Mouse (Mus musculus) right cerebral cortex, postnatal 4 days (tissue): ENCODE results near the gene Hpse2.

Experiments used
- DNase-seq: peaks from one replicate; pipeline ENCODE4 v3.0.0-alpha.2; 2022

Hpse2 gene

GRCm38 (mm10) chr19:42769648-42770047, 618.5 kb downstream of the Hpse2 start:
- DNase-seq = no peak

GRCm38 (mm10) chr19:42767361-42767760, 620.8 kb downstream of the Hpse2 start:
- no peak for DNase-seq

GRCm38 (mm10) chr19:42764398-42764797, 623.8 kb downstream of the Hpse2 start:
- DNase-seq = no peak

GRCm38 (mm10) chr19:42756671-42757070, 631.5 kb downstream of the Hpse2 start:
- no peak for DNase-seq

DNA sequence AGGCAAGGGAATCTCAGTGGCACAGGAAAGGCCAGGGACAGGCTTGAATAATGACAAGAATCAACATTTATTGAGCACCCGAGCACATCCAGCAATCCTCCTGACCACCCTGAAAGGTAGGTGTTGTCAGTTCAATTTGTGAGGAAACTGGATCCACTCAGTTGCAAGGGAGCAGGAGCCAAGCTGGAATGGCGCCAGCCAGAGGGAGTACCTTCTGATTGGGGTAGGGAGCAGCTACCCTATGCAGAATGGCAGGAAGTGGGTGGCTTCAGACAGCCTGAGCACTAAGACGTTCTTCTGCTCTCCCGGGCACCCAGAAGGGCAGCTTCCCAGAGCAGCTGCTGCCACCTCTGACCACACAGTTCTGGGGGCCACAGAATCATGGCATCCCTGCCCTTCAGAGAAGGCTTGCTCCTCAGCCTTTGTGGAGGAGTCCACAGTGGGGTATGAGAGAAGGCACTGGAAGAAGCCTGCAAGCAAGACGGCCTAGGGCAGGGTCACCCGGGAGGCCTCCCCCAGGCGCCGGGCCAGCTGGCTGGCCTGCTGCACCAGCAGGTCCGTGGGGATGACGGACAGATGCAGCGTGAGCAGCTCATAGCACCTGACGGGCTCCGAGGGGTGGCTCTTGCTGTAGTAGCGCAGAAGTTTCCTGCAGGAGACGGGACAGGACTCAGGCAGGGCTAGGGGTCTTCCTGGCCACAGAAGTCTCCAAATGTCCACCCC, 632.8 kb downstream of the Hpse2 start:
- DNase-seq = peak; percentile 51

- no peak for DNase-seq
These were observed 634.8 kb downstream of the Hpse2 start for GRCm38 (mm10) chr19:42753141-42753917.

DNA sequence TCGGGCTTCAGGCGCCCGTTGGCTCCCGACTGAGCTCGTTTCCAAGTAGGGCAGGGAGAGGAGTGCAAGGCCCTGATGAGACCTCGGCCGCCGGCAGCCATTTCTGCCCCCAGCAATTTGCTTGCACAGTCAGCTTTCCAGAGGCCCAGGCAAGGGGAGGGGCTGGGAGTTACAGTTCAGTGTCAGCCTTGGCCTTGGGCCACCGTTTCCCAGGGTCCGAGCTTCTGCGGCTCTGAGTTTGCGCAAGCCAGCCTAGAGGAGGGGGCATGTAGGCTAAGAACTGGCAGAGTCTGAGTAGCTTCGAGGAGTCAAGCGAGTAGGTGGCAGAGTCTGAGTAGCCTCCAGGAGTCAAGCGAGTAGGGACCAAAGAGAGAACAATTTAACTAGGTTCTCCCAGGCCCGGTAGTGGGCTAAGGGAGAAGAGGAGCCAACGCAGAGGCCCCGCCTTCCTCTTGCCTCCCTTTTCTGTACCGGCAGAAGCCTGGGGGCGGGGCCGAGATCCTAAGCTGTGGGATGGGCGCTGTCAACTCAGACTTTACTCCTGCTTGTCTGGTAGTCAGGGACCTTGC, 635.7 kb downstream of the Hpse2 start, which contains the start of gene Pyroxd2:
Gene Pyroxd2, minus strand, starts transcription at position 413 of the 569 bp plus-strand sequence.
- peak; percentile 71 for DNase-seq

- no peak for DNase-seq
These were observed 638.0 kb downstream of the Hpse2 start for GRCm38 (mm10) chr19:42750196-42750595.

- no peak for DNase-seq
These were observed 641.5 kb downstream of the Hpse2 start for GRCm38 (mm10) chr19:42746702-42747101.

DNA sequence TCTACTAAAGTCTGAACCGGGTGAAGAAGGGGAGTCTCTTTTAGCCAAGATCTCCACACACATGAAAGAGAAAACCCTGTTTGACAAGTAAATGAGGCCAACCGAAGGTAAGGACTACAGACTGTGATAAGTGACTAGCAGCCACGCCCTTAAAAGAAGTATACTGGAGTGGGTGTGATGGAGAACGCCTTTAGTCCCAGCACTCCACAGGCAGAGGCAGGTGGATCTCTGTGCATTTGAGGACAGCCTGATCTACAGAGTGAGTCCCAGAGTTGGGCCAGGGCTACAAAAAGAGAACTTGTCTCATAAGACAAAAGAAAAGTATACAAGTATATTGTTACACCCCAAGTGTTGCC, 642.3 kb downstream of the Hpse2 start:
- DNase-seq = no peak

DNA sequence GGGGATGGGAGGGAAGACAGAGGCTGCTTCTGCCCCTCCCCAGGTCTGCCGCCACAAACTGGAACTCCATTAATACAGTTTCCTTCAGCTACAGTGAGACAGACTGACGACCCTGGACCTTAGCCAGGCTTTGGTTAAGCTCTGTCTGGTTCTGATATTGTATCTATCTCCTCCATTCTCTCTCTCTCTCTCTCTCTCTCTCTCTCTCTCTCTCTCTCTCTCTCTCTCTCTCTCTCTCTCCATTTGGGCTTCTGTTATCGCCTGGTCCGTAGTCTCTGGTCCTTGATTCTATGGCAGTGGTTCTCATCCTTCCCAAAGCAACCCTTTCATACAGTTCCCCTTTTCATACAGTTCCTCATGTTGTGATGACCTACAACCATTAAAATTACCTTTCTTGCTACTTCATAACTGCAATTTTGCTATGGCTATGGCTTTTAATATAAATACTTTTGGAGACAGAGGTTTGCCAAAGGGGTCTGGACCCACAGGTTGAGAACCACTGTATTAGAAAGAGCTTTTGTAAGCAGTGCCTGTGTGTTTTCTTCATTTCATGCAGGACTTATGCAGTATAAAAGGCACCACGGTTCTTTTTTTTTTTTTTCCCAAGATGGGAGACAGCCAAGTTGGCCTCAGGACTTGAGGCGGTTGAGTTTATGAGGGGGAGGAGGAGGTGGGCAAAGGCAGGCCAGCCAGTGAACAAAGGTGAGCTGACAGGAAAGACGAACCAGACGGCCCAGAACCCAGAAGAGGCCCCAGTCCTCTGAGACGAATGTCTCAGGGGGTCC, 642.9 kb downstream of the Hpse2 start:
- DNase-seq = no peak

DNA sequence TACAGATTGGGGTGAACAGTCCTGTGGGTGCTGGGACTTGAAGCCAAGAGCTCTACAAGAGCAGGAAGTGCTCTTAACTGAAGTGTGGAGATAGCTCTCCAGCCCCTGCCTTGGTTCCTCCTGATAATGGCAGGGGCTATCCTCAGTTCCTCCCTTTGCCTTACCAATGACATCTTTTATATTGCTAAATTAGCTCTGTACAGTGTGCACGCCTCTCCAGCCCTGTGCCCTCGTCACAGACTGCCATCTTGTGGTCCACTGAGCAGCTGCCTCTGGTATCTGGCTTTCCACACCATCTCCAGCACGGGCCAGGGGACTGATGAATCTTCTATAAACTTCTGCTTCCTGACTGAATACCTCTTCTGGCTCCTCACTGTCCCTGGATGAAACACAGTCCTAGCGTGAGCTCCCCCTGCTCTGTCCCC, 644.0 kb downstream of the Hpse2 start:
- peak; percentile 57 for DNase-seq

DNA sequence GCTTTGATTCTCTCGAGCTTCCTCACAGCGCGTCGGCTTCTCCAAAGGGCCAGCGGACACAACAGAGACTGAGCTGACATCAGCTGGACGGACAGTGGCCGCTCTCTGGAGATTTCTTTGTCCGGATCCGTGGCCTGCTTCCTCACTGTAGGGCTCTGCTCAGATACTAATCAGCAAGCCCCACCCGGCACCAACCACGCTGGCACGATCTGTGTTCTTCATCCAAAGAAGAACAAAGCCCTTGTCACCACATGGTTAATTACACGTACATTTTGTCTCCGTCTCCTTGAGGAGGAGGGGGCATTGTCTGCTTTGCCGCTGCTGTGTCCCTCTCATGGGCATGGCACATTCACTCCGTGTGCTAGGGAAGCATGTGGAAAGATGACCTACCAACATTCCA, 644.9 kb downstream of the Hpse2 start:
- no peak for DNase-seq

DNA sequence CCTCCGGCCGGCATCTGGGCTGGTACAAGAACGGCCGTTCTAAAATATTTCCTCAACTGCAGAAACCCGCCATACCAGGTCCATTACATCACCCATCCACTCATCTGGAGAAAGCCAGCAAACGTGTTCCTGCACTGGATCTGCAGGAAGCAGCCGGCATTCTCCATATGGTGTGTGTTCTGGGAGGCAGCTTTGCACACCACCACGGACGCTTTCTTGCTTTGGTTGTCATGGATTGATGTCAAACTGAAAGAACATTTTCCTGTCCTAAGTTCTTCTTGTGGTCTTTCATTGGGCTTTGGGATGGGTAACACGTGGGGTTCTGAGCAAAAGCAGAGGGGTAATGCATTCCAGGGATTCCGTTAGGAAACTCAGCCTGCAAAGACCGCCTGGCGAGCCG, 646.3 kb downstream of the Hpse2 start:
- no peak for DNase-seq

- DNase-seq = no peak
These were observed 647.8 kb downstream of the Hpse2 start for GRCm38 (mm10) chr19:42740163-42740899.

- DNase-seq = no peak
These were observed 648.4 kb downstream of the Hpse2 start for GRCm38 (mm10) chr19:42739734-42740133.

GRCm38 (mm10) chr19:42737753-42738152, 650.4 kb downstream of the Hpse2 start:
- DNase-seq = no peak
